Mouse (Mus musculus): Measurements from ENCODE around the gene Pheta1.

DNA sequence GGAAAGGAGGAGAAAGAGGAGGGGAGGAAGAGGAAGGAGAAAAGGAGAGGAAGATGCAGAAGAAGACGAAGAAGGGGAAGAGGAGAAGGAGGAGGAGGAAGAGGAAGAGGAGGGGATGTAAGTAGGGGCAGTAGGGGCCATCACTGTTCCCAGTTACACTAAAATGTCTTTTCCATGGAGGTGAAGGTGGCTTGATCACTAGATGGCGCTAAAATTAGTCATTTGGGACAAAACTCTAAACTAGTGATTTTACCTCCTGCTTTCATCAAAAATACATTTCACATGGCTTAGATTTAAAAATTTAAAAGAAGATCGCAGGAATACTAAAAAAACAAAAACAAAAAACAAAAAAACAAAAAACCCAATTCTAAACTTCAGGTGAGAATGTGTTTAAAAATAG lies 44.8 kb downstream of the Pheta1 start:
- peak; percentile 37 for TF ChIP-seq CTCF (IDR thresholded peaks at IDR 0.05; ENCODE audit: low read depth)
- TF ChIP-seq EP300 (IDR thresholded peaks at IDR 0.05; ENCODE audit: low read depth): no peak
